Mouse (Mus musculus) activated CD4-positive, CD25-positive, alpha-beta regulatory T cell, adult 4 months (primary cell): ENCODE data around the gene Arsa. TPM values are rescaled to one million over a fixed set of nuclear protein-coding genes. Genes with fewer than 3 reads are reported as not detected.

Experiments used
- ATAC-seq: one replicate; pipeline ENCODE4 v1.8.0; 2017
- polyA plus RNA-seq, 2 experiments: library from polyadenylated mRNA; unstranded; fragments of 100-300 nt; shearing (Covaris generic); gene quantifications; one replicate each; pipeline ENCODE4 v1.2.1; 2017

The Arsa gene
- polyA plus RNA-seq, 2 experiments from 2014 or later = 6.8 to 8.6 TPM

- no peak for ATAC-seq
Observed at GRCm38 (mm10) chr15:89494970-89495369, 17.7 kb upstream of the Arsa start.

DNA sequence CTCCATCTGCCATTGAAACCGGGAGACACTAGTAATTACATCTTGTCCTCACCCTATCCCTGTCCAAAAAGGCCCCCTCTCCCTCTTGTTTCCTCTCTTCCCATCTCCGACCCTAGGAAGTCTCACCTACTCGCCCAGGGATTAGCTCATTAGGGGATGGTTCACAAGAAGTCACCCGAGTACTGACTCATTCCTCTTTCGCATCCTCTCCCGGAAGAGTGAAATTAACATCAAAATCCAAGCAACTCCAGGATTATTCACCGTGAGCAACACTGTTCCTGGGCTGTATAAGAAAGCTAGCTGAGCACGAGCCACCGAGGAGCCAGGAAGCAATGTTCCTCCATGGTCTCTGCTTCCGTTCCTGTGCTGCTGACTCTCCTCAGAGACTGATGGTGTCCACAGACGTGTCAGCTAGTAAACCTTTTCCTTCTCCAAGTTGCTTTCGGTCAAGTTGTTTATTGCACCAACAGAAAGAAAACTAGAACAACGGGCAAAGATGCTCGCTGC lies 11.4 kb upstream of the Arsa start:
- ATAC-seq = no peak

- ATAC-seq = no peak
Observed at GRCm38 (mm10) chr15:89488182-89488581, 11.0 kb upstream of the Arsa start.

- no peak for ATAC-seq
Observed at GRCm38 (mm10) chr15:89480584-89480983, 3.4 kb upstream of the Arsa start.

DNA sequence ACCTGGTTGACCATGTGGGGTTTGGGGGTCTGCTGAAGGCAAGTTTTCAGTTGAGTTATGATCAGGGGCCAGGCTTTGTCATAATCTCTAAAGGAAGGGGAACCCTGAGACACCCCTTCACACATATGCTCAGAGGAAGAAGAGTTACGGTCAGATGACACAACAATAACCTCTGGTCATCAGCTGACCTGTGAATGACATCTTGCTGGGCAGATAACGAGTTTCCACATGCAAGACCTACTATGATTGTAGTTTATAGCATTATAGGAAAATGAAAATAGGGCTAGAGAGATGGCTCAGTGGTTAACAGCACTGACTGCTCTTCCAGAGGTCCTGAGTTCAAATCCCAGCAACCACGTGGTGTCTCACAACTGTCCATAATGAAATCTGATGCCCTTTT lies 1.4 kb upstream of the Arsa start:
- ATAC-seq = no peak

DNA sequence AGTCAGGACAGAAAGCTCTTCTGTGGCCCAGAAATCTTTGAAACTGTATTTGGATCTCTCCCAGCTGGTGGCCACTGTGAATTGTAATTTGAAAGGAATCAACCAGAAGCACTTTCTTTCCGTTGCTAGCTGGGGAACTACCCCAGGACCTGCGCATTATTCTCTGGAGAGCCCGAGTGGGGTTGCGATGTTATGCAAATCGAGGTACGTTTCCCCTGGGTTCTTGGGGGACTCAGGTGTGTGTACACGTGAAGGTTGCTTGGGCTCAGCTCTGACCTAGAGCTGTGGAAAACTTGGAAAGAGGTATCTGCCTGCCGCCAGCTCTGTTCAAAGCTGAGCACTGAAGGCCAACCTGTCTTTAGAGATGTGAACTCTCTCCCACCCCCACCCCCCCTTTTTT lies 581 bp upstream of the Arsa start:
- no peak for ATAC-seq

GRCm38 (mm10) chr15:89476475-89476815 lies 780 bp downstream of the Arsa start:
- ATAC-seq = peak; percentile 36

DNA sequence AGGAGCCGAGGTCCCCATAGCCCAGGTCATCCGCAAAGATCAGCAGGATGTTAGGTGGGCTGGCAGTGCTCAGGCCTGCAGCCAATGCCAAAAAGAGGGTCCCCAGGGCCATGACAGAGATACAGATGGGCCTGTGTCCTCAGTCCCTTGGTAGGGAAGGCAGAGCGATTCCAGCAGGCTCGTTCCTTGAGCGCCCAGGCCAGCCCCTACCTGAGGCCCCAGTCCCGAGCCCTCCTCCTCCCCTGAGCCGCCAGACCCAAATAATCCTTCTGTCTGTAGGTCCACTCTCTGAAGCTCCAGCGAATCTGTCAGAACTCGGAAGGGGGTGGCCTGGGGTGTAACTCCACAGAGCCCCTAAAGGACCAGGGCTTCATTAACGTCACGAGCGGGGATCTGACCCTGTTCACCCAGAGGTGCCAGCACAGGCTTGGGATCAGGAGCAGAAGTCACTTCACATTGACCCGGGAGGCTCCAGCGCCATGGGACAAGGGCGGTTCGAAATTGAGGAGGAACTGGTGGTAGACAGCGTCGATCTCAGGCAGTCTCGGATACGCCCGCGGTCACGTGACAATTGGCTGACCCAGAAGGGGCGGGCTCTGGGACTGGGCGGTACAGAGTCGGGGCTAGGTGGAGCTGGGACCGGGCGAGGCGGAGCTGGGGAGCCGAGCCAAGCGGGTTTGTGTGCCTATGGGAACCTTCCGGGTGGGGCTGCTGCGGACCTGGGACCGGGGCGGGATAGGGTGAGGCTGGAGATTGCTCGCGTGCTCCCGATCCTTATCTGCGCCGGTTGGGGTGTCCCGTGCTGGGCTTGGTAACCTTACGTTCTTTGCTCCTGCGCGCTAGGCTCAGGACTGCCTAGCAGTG lies 1.4 kb downstream of the Arsa start:
- peak; percentile 99 for ATAC-seq

DNA sequence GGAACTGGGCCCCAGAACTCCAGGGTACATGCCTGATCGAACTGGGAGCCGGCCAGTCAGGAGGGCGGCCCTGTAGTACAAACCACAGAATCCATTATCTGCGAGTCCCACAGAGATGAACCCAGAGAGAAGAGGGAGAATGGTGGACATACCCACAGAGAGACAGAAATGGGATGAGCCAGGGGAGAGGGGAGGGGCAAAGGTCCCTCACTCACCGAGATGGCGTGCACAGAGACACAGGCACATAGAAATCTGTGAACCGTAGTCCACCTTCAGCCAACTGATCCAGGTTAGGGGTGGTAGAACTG lies 2.0 kb downstream of the Arsa start:
- ATAC-seq = no peak

GRCm38 (mm10) chr15:89474596-89475292 lies 2.5 kb downstream of the Arsa start:
- ATAC-seq = no peak

DNA sequence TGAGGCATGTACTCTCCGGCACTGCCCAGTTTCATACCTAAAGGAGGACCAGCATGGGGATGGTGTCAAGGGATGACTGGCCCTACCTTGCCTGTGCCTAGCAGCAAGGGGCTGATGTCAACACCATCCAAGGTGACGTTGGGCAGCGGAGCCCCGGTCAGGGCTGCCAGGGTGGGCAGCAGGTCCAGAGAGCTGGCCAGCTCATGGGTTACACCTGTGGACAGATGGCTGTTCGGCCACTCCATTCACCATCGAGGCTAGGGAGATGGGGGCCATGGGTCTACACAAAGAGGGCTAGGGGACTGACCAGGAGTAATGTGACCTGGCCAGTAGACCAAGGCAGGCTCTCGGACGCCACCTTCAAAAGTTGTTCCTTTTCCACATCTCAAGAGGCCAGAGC lies 3.3 kb downstream of the Arsa start:
- ATAC-seq = no peak

- ATAC-seq = no peak
Observed at GRCm38 (mm10) chr15:89473370-89473769, 3.9 kb downstream of the Arsa start.

DNA sequence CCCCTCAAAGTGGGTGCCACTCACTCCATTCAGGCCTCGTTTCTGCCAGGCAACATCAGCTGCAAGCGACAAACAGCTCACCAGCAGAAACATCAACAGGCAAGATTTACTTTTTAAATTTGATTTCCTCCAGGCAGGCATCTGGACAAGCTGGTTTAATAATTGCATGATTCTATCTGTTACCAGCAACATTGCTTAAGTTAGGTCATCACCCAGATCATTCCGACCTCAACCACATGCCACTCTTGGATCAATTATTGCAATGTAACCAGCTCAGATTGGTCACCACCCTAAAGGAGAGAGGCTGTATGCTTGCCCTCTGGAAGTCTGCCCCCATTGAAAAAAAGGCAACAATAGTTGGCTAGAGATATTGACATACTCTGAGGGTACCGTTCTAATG lies 5.7 kb downstream of the Arsa start:
- no peak for ATAC-seq

DNA sequence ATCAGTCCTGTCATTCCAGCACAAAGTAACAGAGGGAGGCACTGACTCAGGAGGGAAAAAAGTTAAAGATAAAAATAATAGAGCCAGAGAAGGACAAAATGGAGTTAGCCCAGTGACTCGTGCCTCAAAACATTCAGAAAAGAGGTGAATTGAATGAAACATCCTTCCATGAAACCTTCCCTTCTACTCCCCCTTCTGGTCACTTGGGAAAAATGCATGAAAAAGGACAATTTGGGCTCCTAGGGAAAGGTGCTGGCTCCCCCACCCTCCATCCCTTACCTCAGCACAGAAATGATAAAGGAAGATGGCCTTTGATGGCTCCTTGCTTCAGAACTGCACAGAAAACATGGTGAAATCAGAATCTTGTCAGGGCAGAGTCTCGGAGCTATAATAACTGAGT lies 8.6 kb downstream of the Arsa start:
- no peak for ATAC-seq

GRCm38 (mm10) chr15:89465052-89465451 lies 12.2 kb downstream of the Arsa start:
- no peak for ATAC-seq

GRCm38 (mm10) chr15:89463334-89464235 lies 13.6 kb downstream of the Arsa start:
- no peak for ATAC-seq

DNA sequence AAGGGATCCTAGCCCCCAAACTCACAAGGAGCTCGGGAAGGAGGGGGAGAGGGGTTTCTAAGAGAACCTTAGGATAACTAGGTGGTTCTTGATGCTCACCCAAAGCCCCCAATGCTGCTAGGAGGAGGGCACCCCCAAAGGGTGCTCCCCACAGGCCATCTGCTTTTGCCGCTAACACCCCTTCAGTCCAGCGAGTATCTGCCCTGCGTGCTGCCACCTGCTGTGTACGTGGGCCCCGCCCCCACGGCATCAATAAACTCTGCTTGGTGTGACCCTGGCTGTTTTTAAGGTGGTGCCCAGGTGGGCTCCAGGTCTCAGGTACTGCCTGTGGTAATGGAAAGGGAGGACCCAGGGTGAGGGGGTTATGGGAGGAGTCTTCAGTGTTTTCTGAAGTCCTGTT lies 15.0 kb downstream of the Arsa start:
- no peak for ATAC-seq

GRCm38 (mm10) chr15:89461321-89461720 lies 15.9 kb downstream of the Arsa start:
- no peak for ATAC-seq

- no peak for ATAC-seq
Observed at GRCm38 (mm10) chr15:89460298-89460697, 16.9 kb downstream of the Arsa start.

DNA sequence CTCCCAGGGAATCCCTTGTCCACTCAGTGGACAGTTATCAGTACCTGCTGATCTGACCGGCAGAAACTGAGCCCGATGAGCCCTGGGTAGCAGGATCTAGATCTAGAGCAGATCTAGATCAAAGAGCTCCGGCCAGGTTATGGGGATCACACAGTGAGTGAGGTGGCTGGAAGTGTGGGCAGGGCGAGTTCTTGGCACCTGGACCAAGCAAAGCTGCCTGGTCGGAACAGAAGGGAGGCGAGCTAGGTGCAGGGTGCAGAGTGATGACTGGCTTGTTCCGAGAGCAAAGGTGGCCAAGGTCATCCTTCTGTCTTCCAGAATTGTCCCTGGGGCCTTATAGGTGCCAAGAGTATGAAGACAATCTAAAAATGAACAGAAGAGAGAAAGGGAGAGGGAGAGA lies 17.4 kb downstream of the Arsa start:
- no peak for ATAC-seq

DNA sequence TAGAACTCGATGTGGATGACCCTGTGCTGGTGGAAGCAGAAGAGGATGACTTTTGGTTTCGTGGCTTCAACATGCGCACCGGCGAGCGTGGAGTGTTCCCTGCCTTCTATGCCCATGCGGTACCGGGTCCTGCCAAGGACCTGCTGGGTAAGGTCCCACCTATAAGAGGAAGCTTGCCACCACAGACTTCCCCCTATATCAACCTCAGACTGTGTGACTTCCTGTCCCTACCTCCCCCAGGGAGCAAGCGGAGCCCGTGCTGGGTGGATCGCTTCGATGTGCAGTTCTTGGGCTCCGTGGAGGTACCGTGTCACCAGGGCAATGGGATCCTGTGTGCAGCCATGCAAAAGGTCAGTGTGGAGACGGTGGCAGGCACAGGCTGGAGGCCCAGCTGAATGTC lies 18.3 kb downstream of the Arsa start:
- ATAC-seq = peak; percentile 57

DNA sequence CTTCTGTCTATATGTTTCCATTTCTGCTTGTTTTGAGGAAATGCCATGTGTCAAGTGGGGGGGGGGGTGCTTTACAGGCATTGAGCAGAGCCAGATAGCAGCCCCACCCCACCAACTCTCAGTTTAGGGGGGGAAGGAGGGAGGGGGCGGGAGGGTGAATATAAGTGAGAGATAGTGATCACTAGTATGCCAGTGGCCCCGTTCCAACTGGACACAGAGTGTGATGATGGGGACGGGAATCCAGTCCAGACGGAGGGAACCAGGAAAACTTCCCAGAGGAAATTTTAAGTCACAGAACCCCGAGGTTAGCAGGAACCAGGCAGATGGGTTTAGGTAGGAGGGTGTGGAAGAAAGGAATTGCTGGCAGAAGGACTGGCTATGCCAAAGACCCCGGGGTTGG lies 21.6 kb downstream of the Arsa start:
- no peak for ATAC-seq

GRCm38 (mm10) chr15:89454857-89455256 lies 22.4 kb downstream of the Arsa start:
- ATAC-seq = no peak
